Mouse (Mus musculus) small intestine, adult 2 months (tissue): ENCODE data around the gene Borcs5. TPM values are rescaled to one million over a fixed set of nuclear protein-coding genes. Genes with fewer than 3 reads are reported as not detected.
A peak's percentile ranks its signal among the peaks of the same experiment; 100 is the strongest.

ENCODE experiments used
- H3K27ac ChIP-seq: fragments of 200-500 bp; 2 replicates; pipeline ENCODE4 v1.5.1; 2012; ENCODE audit warnings: low read depth, low read length, control low read depth, inconsistent platforms; ENCODE audit not compliant: insufficient read depth
- H3K27me3 ChIP-seq: fragments of 200-500 bp; 2 replicates; pipeline ENCODE4 v1.6.1; 2012; ENCODE audit warnings: mild to moderate bottlenecking, moderate library complexity, low read length, inconsistent platforms; ENCODE audit not compliant: control insufficient read depth, insufficient read depth
- H3K36me3 ChIP-seq: fragments of 200-500 bp; 2 replicates; pipeline ENCODE4 v1.6.1; 2012; ENCODE audit warnings: mild to moderate bottlenecking, low read length, control low read depth, inconsistent platforms; ENCODE audit not compliant: control insufficient read depth, insufficient read depth
- H3K4me1 ChIP-seq: fragments of 200-500 bp; 2 replicates; pipeline ENCODE4 v1.6.1; 2012; ENCODE audit warnings: low read length, inconsistent platforms, mixed read lengths; ENCODE audit not compliant: control insufficient read depth, insufficient read depth, insufficient read length
- H3K4me3 ChIP-seq: fragments of 200-500 bp; 2 replicates; pipeline ENCODE4 v1.5.1; 2012; ENCODE audit warnings: low read depth, mild to moderate bottlenecking, control low read depth, inconsistent platforms, low read length, moderate library complexity
- CTCF ChIP-seq: fragments of 200-500 bp; IDR thresholded peaks from 2 replicates; pipeline ENCODE4 v1.5.1; 2012; ENCODE audit warnings: low read depth, mild to moderate bottlenecking, control low read depth, inconsistent platforms, low read length, moderate library complexity, mixed read lengths; ENCODE audit not compliant: insufficient replicate concordance, insufficient read length; ENCODE audit errors: extremely low read depth
- POLR2A ChIP-seq: fragments of 200-500 bp; IDR thresholded peaks from 2 replicates; pipeline ENCODE4 v1.6.1; 2012; ENCODE audit warnings: low read depth, mild to moderate bottlenecking, control low read depth, inconsistent platforms, low read length, moderate library complexity
- WGBS: fragments of 180-500 bp; shearing (Covaris S2); methylation state at CpG from one replicate; pipeline ENCODE4 v1.1.7; 2018; 5-methylcytosine and 5-hydroxymethylcytosine counted together
- polyA plus RNA-seq: library from polyadenylated mRNA; depleted of rRNA; stranded (reverse); fragments of >200 nt; gene quantifications from 2 replicates; pipeline ENCODE4 v1.2.3, GENCODE M21; 2012

Gene Borcs5
- polyA plus RNA-seq, 1 experiment = 12.5 TPM

DNA sequence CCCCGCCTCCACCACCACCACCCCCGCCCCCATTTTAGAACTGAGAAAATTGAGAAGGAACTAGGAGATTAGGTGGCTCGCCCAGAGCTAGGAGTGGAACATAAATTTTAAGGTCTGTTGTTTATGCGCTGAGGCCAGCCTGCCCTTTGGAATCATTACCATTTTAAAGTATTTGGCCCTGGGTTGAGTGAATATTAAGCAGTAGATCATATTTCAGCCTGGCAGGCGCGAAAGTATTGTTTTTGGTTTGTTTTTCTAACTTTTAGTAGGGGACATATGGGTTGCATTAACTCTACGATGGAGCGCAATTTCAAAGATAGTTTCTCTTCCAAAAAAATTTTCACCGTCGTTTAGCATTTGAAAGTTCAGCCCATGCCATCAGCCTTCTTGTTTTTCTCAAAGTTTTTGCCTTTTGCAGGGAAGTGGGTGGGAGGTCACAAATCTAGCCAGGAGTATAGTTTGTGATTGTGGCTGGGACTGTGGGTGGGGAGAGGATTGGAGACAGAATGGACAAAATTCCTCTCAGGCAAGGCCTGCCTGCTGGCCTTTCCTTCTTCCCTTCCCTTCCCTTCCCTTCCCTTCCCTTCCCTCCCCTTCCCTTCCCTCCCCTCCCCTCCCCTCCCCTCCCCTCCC, 36.8 kb upstream of the Borcs5 start:
- no peaks in the 10 kb centered on the region for H3K36me3 ChIP-seq
- WGBS = 34% methylated on average over 10 of the region's 10 CpGs
- H3K4me1 ChIP-seq = peaks cover 16% of the 10 kb centered on the region; the same call in 1 of the 2 replicates
- no peak overlapping the region for H3K27ac ChIP-seq
- TF ChIP-seq POLR2A (no peak), CTCF (no peak)
- H3K27me3 ChIP-seq = no peaks in the 10 kb centered on the region
- no peak overlapping the region for H3K4me3 ChIP-seq

DNA sequence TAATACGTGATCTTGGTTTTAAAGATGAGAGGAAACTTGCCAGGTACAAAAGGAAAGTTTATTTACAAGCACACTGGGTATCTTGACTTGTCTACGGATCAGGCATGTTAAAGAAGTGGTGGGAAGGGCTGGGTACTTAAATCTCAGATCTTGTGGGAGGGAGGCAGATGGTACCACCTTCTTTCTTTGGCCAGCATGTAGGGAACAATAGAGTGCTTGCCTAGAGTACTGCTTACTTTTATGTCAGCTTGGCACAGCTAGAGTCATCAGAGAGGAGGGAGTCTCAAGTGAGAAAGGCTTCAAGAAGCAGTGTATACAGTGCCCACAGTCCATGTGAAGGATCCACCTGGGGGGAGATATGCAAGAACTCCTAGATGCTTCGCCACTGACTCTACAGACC, 34.1 kb upstream of the Borcs5 start:
- 97% methylated on average over 3 of the region's 3 CpGs for WGBS
- H3K4me1 ChIP-seq = peaks cover 9% of the 10 kb centered on the region; the same call in 1 of the 2 replicates
- TF ChIP-seq POLR2A (no peak), CTCF (no peak)
- no peak overlapping the region for H3K4me3 ChIP-seq
- H3K36me3 ChIP-seq = 0 out of 2 replicates have a peak, but pooled peaks cover 2% of the 10 kb centered on the region
- no peaks in the 10 kb centered on the region for H3K27me3 ChIP-seq
- no peak overlapping the region for H3K27ac ChIP-seq

DNA sequence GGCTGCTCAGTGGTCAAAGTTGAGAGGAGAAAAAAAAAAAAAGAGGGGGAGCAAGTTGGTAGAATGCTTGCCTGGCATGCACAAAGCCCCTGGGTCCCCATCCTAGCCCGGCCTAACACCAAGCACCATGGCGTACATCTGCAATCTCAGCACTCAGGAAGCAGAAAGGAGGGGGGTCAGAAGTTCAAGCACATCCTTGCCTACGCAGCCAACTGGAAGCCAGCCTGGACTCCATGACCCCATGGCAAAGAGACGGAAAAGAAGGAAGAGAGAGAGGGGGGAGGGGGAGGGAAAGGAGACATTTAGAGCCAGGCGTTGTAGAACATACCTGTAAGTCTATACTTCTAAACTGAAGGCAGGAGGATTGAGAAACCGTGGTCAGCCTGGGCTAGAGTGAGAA, 32.8 kb upstream of the Borcs5 start:
- 72% methylated on average over 6 of the region's 6 CpGs for WGBS
- Histone ChIP-seq H3K4me1 (peaks cover 10% of the 10 kb centered on the region; the same call in 1 of the 2 replicates), H3K4me3 (no peak overlapping the region), H3K27ac (no peak overlapping the region), H3K27me3 (no peaks in the 10 kb centered on the region), H3K36me3 (peaks cover 5% of the 10 kb centered on the region; the same call in 1 of the 2 replicates)
- TF ChIP-seq POLR2A = no peak
- TF ChIP-seq CTCF = no peak

DNA sequence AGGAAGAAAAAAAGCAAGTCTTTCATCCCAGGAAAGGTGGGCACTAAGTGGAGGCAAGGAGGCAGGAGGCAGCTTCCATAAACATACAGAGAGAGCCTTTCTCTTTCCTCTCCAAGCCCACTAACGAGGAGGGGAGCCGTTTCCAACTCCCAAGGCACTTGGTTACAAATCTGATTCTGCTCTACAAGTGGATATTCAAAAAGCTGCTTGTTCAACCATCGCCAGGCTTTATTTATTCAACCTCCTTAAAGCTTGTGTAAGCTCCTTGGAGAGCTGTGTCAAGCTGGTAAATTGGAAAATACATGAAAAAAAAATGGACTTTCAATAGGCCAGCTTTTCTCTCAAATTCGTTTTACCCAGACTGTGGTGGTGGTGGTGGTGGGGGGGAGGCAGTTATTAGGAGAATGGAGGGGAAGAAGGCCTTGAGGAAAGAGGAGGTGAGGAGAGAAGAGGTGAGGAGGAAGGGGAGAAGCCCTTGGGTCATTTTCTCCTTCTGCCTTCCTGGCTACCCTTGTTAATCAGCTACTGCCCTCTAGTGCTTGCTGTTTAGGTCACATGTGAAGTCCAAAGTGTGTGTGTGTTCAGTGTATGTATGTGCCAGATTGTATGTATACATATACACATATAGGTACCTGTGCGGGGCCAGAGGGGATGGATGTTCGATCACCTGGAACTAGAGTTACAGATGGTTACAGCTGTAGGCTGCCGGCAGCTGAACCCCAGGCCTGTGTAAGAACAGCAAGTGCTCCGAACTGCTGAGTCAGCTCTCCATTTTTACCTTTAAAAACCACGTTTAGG, 32.2 kb upstream of the Borcs5 start:
- no peaks in the 10 kb centered on the region for H3K27me3 ChIP-seq
- peaks cover 5% of the 10 kb centered on the region; the same call in 1 of the 2 replicates for H3K36me3 ChIP-seq
- H3K4me1 ChIP-seq = peaks cover 10% of the 10 kb centered on the region; the same call in 1 of the 2 replicates
- no peak overlapping the region for H3K27ac ChIP-seq
- 63% methylated on average over 9 of the region's 9 CpGs for WGBS
- no peak for TF ChIP-seq POLR2A
- peak; percentile 43; the same call in 1 of the 2 replicates for TF ChIP-seq CTCF
- no peak overlapping the region for H3K4me3 ChIP-seq

DNA sequence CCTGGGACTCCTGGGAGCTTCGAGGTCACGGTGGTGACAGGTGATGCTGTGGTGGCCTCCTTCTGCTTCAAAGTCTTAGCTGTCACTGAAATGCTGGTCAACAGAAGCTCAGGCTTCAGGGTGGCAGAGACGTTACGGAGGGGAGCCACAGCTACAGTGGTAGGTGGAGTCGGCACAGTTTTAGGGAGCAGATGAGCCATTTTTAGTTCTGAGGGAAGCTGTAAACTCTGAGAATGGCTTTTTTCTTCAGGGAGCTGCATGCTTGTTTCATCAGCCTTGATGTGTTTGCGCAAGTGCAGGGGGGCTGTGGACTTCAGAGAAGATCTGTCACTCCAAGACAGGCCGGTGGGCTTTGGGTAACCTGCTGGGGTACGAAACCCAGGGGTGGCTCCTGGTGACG, 28.9 kb upstream of the Borcs5 start:
- Histone ChIP-seq H3K36me3 (peaks cover 5% of the 10 kb centered on the region; the same call in 1 of the 2 replicates), H3K4me3 (no peak overlapping the region), H3K4me1 (peaks cover 24% of the 10 kb centered on the region; the same call in 1 of the 2 replicates), H3K27me3 (no peaks in the 10 kb centered on the region), H3K27ac (no peak overlapping the region)
- 95% methylated on average over 9 of the region's 9 CpGs for WGBS
- TF ChIP-seq CTCF = no peak
- TF ChIP-seq POLR2A = no peak

DNA sequence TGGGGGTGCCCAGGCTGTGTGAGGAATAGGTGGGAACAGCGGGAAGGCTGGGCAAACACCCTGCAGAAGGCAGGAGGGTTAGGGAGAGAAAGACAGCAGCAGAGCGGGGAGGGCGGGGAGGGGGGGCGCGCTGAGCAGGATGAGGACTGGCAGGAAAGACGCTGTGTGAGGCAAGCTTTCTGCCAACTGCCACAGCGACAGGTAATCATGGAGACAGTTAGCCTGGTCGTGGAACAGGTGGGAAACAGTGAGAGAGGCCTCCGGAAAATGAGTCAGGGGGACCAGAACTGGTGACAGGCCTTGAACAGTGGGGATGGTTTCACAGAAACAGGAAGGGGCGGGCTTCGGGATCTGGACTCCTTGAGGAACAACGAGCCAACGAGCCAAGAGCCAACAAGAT, 27.4 kb upstream of the Borcs5 start:
- H3K4me3 ChIP-seq = peak overlapping the region; percentile 16; the same call in 1 of the 2 replicates
- 33% methylated on average over 13 of the region's 13 CpGs for WGBS

DNA sequence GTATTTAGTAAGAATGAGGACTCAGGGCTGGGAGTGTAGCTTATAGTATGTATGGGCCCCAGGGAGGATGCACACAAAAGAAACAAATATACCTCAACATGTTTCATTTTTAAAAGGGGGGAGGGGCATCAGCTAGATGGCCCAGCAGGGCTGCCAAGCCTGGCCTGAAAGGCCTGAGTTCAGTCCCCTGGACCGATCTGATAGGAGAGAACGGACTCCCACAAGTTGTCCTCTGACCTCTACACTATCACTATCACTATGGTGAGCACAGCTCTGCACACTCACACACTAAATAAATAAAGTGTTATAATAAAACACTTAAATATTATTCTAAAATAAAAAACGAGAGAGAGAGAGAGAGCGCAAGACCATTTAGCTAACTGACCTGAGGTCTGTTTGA, 25.0 kb upstream of the Borcs5 start:
- no peak for TF ChIP-seq POLR2A
- no peak for TF ChIP-seq CTCF
- no peak overlapping the region for H3K4me3 ChIP-seq
- H3K36me3 ChIP-seq = peaks cover 7% of the 10 kb centered on the region
- no peak overlapping the region for H3K27ac ChIP-seq
- H3K27me3 ChIP-seq = no peaks in the 10 kb centered on the region
- H3K4me1 ChIP-seq = peaks cover 22% of the 10 kb centered on the region; the same call in 1 of the 2 replicates
- WGBS = 17% methylated on average over 4 of the region's 4 CpGs

More for the DNA sequence above, 27.4 kb upstream of the Borcs5 start:
- TF ChIP-seq POLR2A (no peak), CTCF (no peak)
- H3K4me1 ChIP-seq = peaks cover 22% of the 10 kb centered on the region; the same call in 1 of the 2 replicates
- no peak overlapping the region; the same call in 1 of the 2 replicates for H3K27ac ChIP-seq
- no peaks in the 10 kb centered on the region for H3K27me3 ChIP-seq
- peaks cover 5% of the 10 kb centered on the region; the same call in 1 of the 2 replicates for H3K36me3 ChIP-seq
